Mouse (Mus musculus) neural tube, embryonic 12.5 days (tissue): ENCODE data around the gene Dpp8. TPM values are rescaled to one million over a fixed set of nuclear protein-coding genes. Genes with fewer than 3 reads are reported as not detected.
"Not testable (repeated sequence)": the region's sequence is repeated elsewhere in the genome, so short reads cannot be mapped to it uniquely, and the experiment has no call there.

Experiments used
- ATAC-seq: fragments of 200-750 bp; cut with Nextera tagmentation; 2 replicates; pipeline ENCODE4 v1.8.0; 2017; ENCODE audit warnings: low read depth, mild to moderate bottlenecking, moderate TSS enrichment, moderate library complexity; ENCODE audit not compliant: low FRiP score
- H3K27ac ChIP-seq: fragments of 300-500 bp; sonication (generic); 2 replicates; pipeline ENCODE4 v1.5.1; 2016
- H3K27me3 ChIP-seq: fragments of 300-500 bp; sonication (generic); replicated peaks from 2 replicates; pipeline ENCODE4 v1.6.1; 2016; ENCODE audit warnings: mild to moderate bottlenecking
- H3K36me3 ChIP-seq: fragments of 300-500 bp; sonication (generic); 2 replicates; pipeline ENCODE4 v1.6.1; 2016; ENCODE audit warnings: mild to moderate bottlenecking
- H3K4me1 ChIP-seq: fragments of 300-500 bp; sonication (generic); 2 replicates; pipeline ENCODE4 v1.6.1; 2016
- H3K4me2 ChIP-seq: fragments of 300-500 bp; sonication (generic); replicated peaks from 2 replicates; pipeline ENCODE4 v1.6.1; 2016; ENCODE audit warnings: mild to moderate bottlenecking
- H3K4me3 ChIP-seq: fragments of 300-500 bp; sonication (generic); 2 replicates; pipeline ENCODE4 v1.5.1; 2016
- H3K9ac ChIP-seq: fragments of 300-500 bp; sonication (generic); 2 replicates; pipeline ENCODE4 v1.6.1; 2016; ENCODE audit warnings: mild to moderate bottlenecking
- H3K9me3 ChIP-seq: fragments of 300-500 bp; sonication (generic); 2 replicates; pipeline ENCODE4 v1.6.1; 2016; ENCODE audit warnings: mild to moderate bottlenecking
- WGBS: fragments of 180-500 bp; shearing (Covaris S2); methylation state at CpG from one replicate; pipeline ENCODE4 v1.1.7; 2016; 5-methylcytosine and 5-hydroxymethylcytosine counted together
- polyA plus RNA-seq: library from polyadenylated mRNA; unstranded; fragments of >200 nt; fragmentation: Nextera tagmentation; extraction: Ambion mirVana; gene quantifications from 2 replicates; pipeline ENCODE4 v1.2.1, GENCODE M21; 2016

Dpp8 gene
- polyA plus RNA-seq = 48.9 and 53.5 TPM in 2 replicates

DNA sequence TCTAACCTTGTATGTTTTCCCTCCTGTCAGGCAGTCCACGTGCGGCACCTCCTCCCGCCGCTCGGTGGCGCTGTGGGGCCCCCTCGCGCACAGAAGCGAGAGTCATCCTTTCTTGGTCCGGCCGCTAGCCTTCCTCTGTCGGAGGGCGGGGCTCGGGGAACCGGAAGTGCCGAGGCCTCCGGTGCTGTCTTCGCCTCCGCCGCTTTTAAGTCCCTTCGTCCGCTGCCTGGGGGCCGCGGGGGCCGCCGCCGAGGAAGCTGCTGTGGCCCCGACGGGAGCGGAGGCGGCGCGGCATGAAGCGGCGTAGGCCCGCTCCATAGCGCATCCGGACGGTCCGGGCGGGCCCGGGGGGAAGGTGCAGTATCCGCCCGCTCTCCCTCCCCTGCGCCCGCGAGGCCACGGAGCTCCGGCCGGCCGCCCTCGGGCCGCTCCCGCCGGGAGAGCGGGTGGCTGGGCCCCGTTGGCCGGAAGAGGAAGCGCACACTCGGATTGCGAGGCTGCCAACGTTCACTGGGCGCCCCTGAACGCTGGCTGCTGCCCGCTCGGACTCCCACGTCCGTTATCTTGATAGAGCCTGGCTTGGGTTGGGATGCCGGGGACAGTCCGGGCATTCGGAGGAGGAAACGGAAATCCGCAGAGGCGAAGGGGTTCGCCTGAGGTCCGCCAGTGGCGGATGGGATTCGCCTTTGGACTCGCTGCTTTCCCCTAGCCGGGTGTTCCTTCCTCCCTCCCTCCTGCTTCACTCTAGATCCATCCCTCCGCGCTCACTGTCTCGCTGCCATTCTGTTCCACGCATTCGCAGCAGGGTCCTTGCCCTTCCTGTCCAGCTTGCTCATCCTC is at the start of gene Dpp8:
Gene Dpp8 (plus strand): TSS at position 146 of the 840 bp plus-strand sequence.
- H3K4me2 ChIP-seq = peak within 1 kb of the TSS; percentile 89
- H3K4me1 ChIP-seq = peaks cover 10% of the 10 kb centered on the region
- no peaks in the 10 kb centered on the region for H3K27me3 ChIP-seq
- H3K27ac ChIP-seq = peak within 1 kb of the TSS; percentile 71
- H3K36me3 ChIP-seq = peaks cover 7% of the 10 kb centered on the region
- H3K9ac ChIP-seq = peak within 1 kb of the TSS; percentile 85
- under 1% methylated on average over 85 of the region's 85 CpGs for WGBS
- peak; percentile 96 for ATAC-seq
- H3K9me3 ChIP-seq = no peaks in the 10 kb centered on the region
- peak within 1 kb of the TSS; percentile 95 for H3K4me3 ChIP-seq

DNA sequence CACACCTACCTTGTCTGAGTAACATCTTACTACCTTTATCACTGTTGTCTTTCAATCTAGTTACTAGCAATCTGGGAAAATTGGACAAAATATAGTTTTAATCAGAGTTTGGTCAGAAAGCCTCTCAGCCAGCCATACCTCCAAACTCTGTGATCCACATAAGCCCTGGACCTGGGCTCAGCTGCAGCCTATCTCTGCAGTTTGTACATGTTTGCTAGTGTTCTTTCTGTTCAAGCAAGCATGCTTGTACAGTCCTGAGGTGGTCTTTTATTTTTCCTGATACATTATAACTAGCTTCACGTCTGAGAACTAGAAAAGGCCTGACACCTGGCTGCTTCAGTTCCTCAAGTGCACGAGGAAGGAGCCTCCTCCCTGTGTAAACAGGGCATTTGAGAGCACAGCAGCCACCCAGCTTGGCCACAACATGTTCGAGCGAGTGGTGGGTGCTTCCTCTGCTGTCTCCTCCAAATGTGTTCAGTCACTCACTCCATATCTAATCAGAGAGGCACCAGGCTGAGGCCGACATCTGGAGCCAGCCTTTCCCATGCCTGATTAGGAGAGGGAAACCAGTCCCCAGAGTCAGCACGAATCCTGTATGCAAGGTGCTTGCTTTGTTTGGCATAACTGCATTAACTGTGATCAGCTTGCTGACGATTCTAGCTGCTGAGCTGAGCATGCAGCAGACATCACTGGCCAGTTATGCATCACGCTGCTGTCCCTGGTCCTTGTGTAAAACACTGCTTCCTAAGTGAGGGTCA is 47.0 kb upstream of the Dpp8 start:
- no peaks in the 10 kb centered on the region for H3K27me3 ChIP-seq
- ATAC-seq = no peak
- no peak overlapping the region for H3K4me3 ChIP-seq
- no peaks in the 10 kb centered on the region for H3K9me3 ChIP-seq
- H3K4me1 ChIP-seq = no peaks in the 10 kb centered on the region
- WGBS = 82% methylated on average over 8 of the region's 8 CpGs
- H3K36me3 ChIP-seq = peaks cover 94% of the 10 kb centered on the region
- H3K4me2 ChIP-seq = no peak overlapping the region
- H3K27ac ChIP-seq = no peak overlapping the region
- H3K9ac ChIP-seq = no peak overlapping the region

GRCm38 (mm10) chr9:64985807-64986206 is 46.4 kb upstream of the Dpp8 start:
- no peak for ATAC-seq
- no peak overlapping the region for H3K27ac ChIP-seq
- no peak overlapping the region for H3K9ac ChIP-seq
- peaks cover 94% of the 10 kb centered on the region for H3K36me3 ChIP-seq
- no peaks in the 10 kb centered on the region for H3K4me1 ChIP-seq
- no peak overlapping the region for H3K4me3 ChIP-seq
- no peaks in the 10 kb centered on the region for H3K9me3 ChIP-seq
- H3K4me2 ChIP-seq = no peak overlapping the region
- WGBS = 90% methylated on average over 9 of the region's 9 CpGs
- H3K27me3 ChIP-seq = no peaks in the 10 kb centered on the region

GRCm38 (mm10) chr9:64987651-64988050 is 44.6 kb upstream of the Dpp8 start:
- Histone ChIP-seq H3K9me3 (no peaks in the 10 kb centered on the region), H3K4me1 (no peaks in the 10 kb centered on the region), H3K27ac (no peak overlapping the region), H3K4me2 (no peak overlapping the region), H3K36me3 (peaks cover 92% of the 10 kb centered on the region), H3K9ac (no peak overlapping the region), H3K27me3 (no peaks in the 10 kb centered on the region), H3K4me3 (no peak overlapping the region)
- 92% methylated on average over 2 of the region's 2 CpGs for WGBS
- no peak for ATAC-seq

DNA sequence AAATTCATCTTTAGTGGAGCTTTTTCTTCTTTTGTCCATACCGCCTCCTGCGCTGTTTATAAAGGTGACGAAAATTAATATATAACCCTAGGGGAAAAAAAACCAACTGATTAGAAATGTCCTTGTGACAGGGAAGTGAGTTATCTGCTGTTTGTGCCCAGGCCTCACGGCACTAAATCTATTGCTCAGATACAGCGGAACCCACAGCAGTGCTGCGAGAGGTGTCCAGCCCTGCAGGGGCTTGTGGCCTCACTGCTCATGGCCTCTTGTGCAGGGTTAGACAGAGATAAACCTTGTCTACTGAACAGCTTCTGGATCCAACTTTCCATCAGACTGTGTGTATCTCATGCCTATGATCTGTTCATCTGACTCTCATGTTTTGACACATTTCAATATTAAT is 43.8 kb upstream of the Dpp8 start:
- WGBS = 93% methylated on average over 6 of the region's 6 CpGs
- Histone ChIP-seq H3K9me3 (no peaks in the 10 kb centered on the region), H3K9ac (no peak overlapping the region), H3K27ac (no peak overlapping the region), H3K4me1 (no peaks in the 10 kb centered on the region), H3K4me2 (no peak overlapping the region), H3K36me3 (peaks cover 93% of the 10 kb centered on the region), H3K27me3 (no peaks in the 10 kb centered on the region), H3K4me3 (no peak overlapping the region)
- no peak for ATAC-seq

DNA sequence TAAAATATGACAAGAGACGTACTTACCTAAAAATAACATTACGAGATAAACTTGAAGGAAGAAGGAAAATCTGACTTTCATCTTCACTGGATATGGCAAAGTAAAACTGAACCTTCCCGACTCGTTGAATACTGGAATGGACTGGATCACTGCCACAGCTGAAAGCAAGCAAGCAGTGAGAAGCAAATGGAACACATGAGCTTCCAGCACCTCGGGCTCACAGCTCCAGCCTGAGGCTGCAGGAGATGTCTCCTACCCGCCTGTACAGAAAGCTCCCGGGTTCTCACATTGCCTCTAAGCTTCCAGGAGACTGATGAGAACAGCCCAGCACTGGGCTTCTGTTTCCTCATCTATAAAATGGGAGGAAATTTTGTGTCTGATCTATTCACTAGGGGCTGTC is 41.9 kb upstream of the Dpp8 start:
- no peak overlapping the region for H3K4me2 ChIP-seq
- no peaks in the 10 kb centered on the region for H3K4me1 ChIP-seq
- H3K36me3 ChIP-seq = peaks cover 88% of the 10 kb centered on the region
- H3K27ac ChIP-seq = no peak overlapping the region
- no peaks in the 10 kb centered on the region for H3K9me3 ChIP-seq
- H3K4me3 ChIP-seq = no peak overlapping the region
- no peaks in the 10 kb centered on the region for H3K27me3 ChIP-seq
- WGBS = 89% methylated on average over 7 of the region's 7 CpGs
- no peak for ATAC-seq
- H3K9ac ChIP-seq = no peak overlapping the region

GRCm38 (mm10) chr9:64995464-64995863 is 36.8 kb upstream of the Dpp8 start:
- H3K4me1 ChIP-seq, H3K9me3 ChIP-seq, H3K27ac ChIP-seq, H3K27me3 ChIP-seq, H3K9ac ChIP-seq, ATAC-seq, H3K4me2 ChIP-seq, H3K4me3 ChIP-seq: not testable (repeated sequence)
- WGBS = 93% methylated on average over 1 of the region's 1 CpGs
- peaks cover 79% of the 10 kb centered on the region for H3K36me3 ChIP-seq

GRCm38 (mm10) chr9:65001481-65001880 is 30.7 kb upstream of the Dpp8 start:
- H3K4me1 ChIP-seq = no peaks in the 10 kb centered on the region
- no peaks in the 10 kb centered on the region for H3K27me3 ChIP-seq
- no peak overlapping the region for H3K9ac ChIP-seq
- H3K36me3 ChIP-seq = peaks cover 81% of the 10 kb centered on the region
- no peak overlapping the region for H3K27ac ChIP-seq
- ATAC-seq = no peak
- H3K4me3 ChIP-seq = no peak overlapping the region
- H3K4me2 ChIP-seq = no peak overlapping the region
- no peaks in the 10 kb centered on the region for H3K9me3 ChIP-seq
- WGBS = 67% methylated on average over 4 of the region's 4 CpGs

DNA sequence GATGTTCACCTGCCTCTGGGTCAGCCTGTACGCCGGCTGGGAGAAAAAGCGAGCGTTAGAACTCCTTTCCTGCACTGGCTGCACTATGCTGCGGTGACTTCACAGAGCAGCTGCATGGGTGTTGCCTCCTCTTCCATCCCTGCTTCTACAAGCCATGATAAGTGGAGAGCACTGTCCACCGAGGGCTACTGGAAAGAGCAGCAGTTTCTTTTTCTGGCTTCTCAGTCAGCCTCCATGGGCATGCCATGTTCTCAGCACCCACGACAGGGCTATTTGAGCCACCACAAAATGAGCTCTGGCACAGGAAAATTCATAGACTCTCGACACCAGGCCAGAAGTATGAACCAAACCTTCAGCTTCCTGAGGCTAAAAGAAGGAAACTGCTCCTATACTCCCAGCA is 26.5 kb upstream of the Dpp8 start:
- H3K4me3 ChIP-seq = no peak overlapping the region
- no peak overlapping the region for H3K4me2 ChIP-seq
- H3K36me3 ChIP-seq = peaks cover 67% of the 10 kb centered on the region
- H3K9ac ChIP-seq = no peak overlapping the region
- no peaks in the 10 kb centered on the region for H3K4me1 ChIP-seq
- 97% methylated on average over 8 of the region's 8 CpGs for WGBS
- H3K27me3 ChIP-seq = no peaks in the 10 kb centered on the region
- H3K9me3 ChIP-seq = no peaks in the 10 kb centered on the region
- no peak overlapping the region for H3K27ac ChIP-seq
- ATAC-seq = no peak

DNA sequence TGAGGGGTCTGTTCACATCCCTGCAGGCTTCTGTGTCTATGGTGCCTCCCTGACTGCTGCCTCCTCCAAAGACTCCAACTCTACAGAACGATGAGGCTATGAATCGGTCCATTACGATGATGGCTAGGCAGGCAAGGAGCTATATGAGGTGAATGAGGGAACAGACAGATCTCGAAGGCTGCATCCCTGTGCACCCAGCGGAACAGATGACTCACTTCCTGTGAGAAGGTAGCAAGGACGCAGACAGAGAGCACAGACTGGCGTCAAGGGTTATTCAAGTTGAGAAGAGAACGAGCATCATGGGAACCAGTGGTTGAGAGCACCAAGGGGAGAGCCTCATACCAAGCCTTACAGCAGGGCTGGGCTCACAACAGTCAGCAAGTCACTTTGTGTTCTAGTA is 21.6 kb upstream of the Dpp8 start:
- ATAC-seq = no peak
- Histone ChIP-seq H3K9me3 (no peaks in the 10 kb centered on the region), H3K36me3 (peaks cover 31% of the 10 kb centered on the region), H3K27me3 (no peaks in the 10 kb centered on the region), H3K4me2 (no peak overlapping the region), H3K27ac (no peak overlapping the region), H3K4me3 (no peak overlapping the region), H3K9ac (no peak overlapping the region), H3K4me1 (0 out of 2 replicates have a peak, but pooled peaks cover 3% of the 10 kb centered on the region)
- WGBS = 84% methylated on average over 8 of the region's 8 CpGs

- peaks cover 10% of the 10 kb centered on the region; the same call in 1 of the 2 replicates for H3K4me1 ChIP-seq
- 70% methylated on average over 6 of the region's 6 CpGs for WGBS
- no peak overlapping the region for H3K4me2 ChIP-seq
- ATAC-seq = no peak
- no peaks in the 10 kb centered on the region for H3K9me3 ChIP-seq
- no peak overlapping the region for H3K9ac ChIP-seq
- H3K27ac ChIP-seq = no peak overlapping the region; the same call in 1 of the 2 replicates
- no peak overlapping the region for H3K4me3 ChIP-seq
- peaks cover 25% of the 10 kb centered on the region for H3K36me3 ChIP-seq
- H3K27me3 ChIP-seq = no peaks in the 10 kb centered on the region
Measured at GRCm38 (mm10) chr9:65011304-65011703, 20.9 kb upstream of the Dpp8 start.

DNA sequence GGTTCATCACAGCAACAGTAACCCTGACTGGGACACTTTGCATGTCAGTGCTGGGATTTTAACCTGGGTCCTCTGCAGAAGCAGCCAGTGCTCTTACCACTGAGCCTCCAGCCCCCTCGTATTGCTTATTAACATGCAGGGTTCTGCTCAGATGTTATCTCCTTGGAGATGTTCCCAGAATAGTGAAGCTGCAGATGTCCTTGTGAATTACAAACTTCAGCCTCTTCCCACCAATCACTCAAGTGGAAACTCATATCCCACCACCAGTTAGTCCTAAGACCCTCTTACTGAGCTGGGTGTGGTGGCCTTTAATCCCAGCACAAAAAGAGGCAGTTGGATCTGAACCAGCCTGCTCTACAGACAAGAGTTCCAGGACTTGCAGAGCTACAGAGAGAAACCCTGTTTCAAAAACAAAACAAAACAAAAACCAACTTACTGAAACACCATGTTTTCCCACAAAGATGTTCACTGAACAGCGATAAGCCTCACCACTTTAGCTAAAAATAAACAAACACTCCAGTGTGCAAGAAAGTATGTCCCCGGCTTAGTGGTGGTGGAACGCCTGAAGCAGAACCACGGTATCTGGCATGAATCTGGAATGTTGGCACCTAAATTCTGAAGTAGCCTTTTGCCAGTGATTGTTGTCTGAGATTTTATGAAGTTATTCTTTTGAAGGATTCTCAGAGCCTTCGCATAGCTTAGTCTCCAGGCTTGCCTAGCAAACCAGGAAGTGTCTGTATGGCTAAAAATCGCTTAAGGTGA is 16.6 kb upstream of the Dpp8 start:
- no peaks in the 10 kb centered on the region for H3K9me3 ChIP-seq
- H3K36me3 ChIP-seq = no peaks in the 10 kb centered on the region
- no peaks in the 10 kb centered on the region for H3K27me3 ChIP-seq
- 87% methylated on average over 7 of the region's 7 CpGs for WGBS
- H3K4me1 ChIP-seq = peaks cover 48% of the 10 kb centered on the region
- H3K27ac ChIP-seq = no peak overlapping the region
- H3K4me2 ChIP-seq = no peak overlapping the region
- ATAC-seq = no peak
- H3K9ac ChIP-seq = no peak overlapping the region
- no peak overlapping the region for H3K4me3 ChIP-seq
